Mouse (Mus musculus) liver, embryonic 13.5 days (tissue): ENCODE results near the gene Gpr150. TPM values are rescaled to one million over a fixed set of nuclear protein-coding genes. Genes with fewer than 3 reads are reported as not detected.

ENCODE experiments used
- ATAC-seq: fragments of 200-750 bp; cut with Nextera tagmentation; 2 replicates; pipeline ENCODE4 v1.8.0; 2017; ENCODE audit warnings: low read depth, mild to moderate bottlenecking, moderate number of reproducible peaks, moderate library complexity
- DNase-seq: peaks from one replicate; pipeline ENCODE4 v3.0.0; 2022
- H3K27ac ChIP-seq: fragments of 300-500 bp; sonication (generic); 2 replicates; pipeline ENCODE4 v1.5.1; 2015; ENCODE audit warnings: moderate library complexity, mild to moderate bottlenecking, inconsistent platforms
- H3K27me3 ChIP-seq: fragments of 300-500 bp; sonication (generic); 2 replicates; pipeline ENCODE4 v1.6.1; 2015; ENCODE audit warnings: mild to moderate bottlenecking, inconsistent platforms
- H3K36me3 ChIP-seq: fragments of 300-500 bp; sonication (generic); 2 replicates; pipeline ENCODE4 v1.6.1; 2015; ENCODE audit warnings: mild to moderate bottlenecking, inconsistent platforms
- H3K4me1 ChIP-seq: fragments of 300-500 bp; sonication (generic); replicated peaks from 2 replicates; pipeline ENCODE4 v1.6.1; 2015; ENCODE audit warnings: inconsistent platforms
- H3K4me2 ChIP-seq: fragments of 300-500 bp; sonication (generic); 2 replicates; pipeline ENCODE4 v1.6.1; 2015; ENCODE audit warnings: inconsistent platforms, mild to moderate bottlenecking, moderate library complexity
- H3K4me3 ChIP-seq: fragments of 300-500 bp; sonication (generic); replicated peaks from 2 replicates; pipeline ENCODE4 v1.5.1; 2015; ENCODE audit warnings: mild to moderate bottlenecking, inconsistent platforms
- H3K9ac ChIP-seq: fragments of 300-500 bp; sonication (generic); 2 replicates; pipeline ENCODE4 v1.6.1; 2015; ENCODE audit warnings: mild to moderate bottlenecking, inconsistent platforms
- H3K9me3 ChIP-seq: fragments of 300-500 bp; sonication (generic); replicated peaks from 2 replicates; pipeline ENCODE4 v1.6.1; 2016; ENCODE audit warnings: inconsistent platforms
- WGBS: fragments of 180-500 bp; shearing (Covaris S2); methylation state at CpG from one replicate; pipeline ENCODE4 v1.1.7; 2015; ENCODE audit not compliant: insufficient replicate concordance; 5-methylcytosine and 5-hydroxymethylcytosine counted together
- polyA plus RNA-seq: library from polyadenylated mRNA; unstranded; fragments of >200 nt; fragmentation: Nextera tagmentation; extraction: Ambion mirVana; gene quantifications from 2 replicates; pipeline ENCODE4 v1.2.1, GENCODE M21; 2015

Gene Gpr150
- polyA plus RNA-seq, 1 experiment from 2014 or later: 5.9 TPM

GRCm38 (mm10) chr13:76056261-76056724, 503 bp downstream of the Gpr150 start:
- under 1% methylated on average over 34 of the region's 34 CpGs for WGBS
- ATAC-seq: peak; percentile 83
- peaks cover 20% of the 10 kb centered on the region; the same call in 1 of the 2 replicates for H3K27me3 ChIP-seq
- peak overlapping the region; percentile 97 for H3K4me2 ChIP-seq
- H3K9me3 ChIP-seq: no peaks in the 10 kb centered on the region
- peaks cover 49% of the 10 kb centered on the region for H3K4me1 ChIP-seq
- DNase-seq: peak; percentile 81
- peak overlapping the region; percentile 78 for H3K9ac ChIP-seq
- peak overlapping the region; percentile 85 for H3K27ac ChIP-seq
- no peaks in the 10 kb centered on the region for H3K36me3 ChIP-seq
- peak overlapping the region; percentile 71 for H3K4me3 ChIP-seq

- DNase-seq: peak; percentile 87
- Histone ChIP-seq H3K4me3 (peak overlapping the region; percentile 71), H3K9ac (peak overlapping the region; percentile 78), H3K36me3 (no peaks in the 10 kb centered on the region), H3K4me2 (peak overlapping the region; percentile 97), H3K9me3 (no peaks in the 10 kb centered on the region), H3K4me1 (peaks cover 49% of the 10 kb centered on the region), H3K27ac (peak overlapping the region; percentile 85), H3K27me3 (peaks cover 20% of the 10 kb centered on the region; the same call in 1 of the 2 replicates)
- 2% methylated on average over 59 of the region's 59 CpGs for WGBS
- ATAC-seq: peak; percentile 95
Observed at GRCm38 (mm10) chr13:76055391-76056232, 1.2 kb downstream of the Gpr150 start.

GRCm38 (mm10) chr13:76044971-76045370, 11.8 kb downstream of the Gpr150 start:
- Histone ChIP-seq H3K9me3 (no peaks in the 10 kb centered on the region), H3K36me3 (no peaks in the 10 kb centered on the region), H3K27me3 (no peaks in the 10 kb centered on the region), H3K9ac (no peak overlapping the region), H3K4me1 (peaks cover 5% of the 10 kb centered on the region), H3K27ac (no peak overlapping the region), H3K4me2 (no peak overlapping the region), H3K4me3 (no peak overlapping the region)
- no peak for ATAC-seq
- no peak for DNase-seq

GRCm38 (mm10) chr13:76042455-76042854, 14.3 kb downstream of the Gpr150 start:
- Histone ChIP-seq H3K4me1 (no peaks in the 10 kb centered on the region), H3K9me3 (no peaks in the 10 kb centered on the region), H3K27me3 (no peaks in the 10 kb centered on the region), H3K36me3 (no peaks in the 10 kb centered on the region), H3K27ac (no peak overlapping the region), H3K4me3 (no peak overlapping the region), H3K9ac (no peak overlapping the region), H3K4me2 (no peak overlapping the region)
- ATAC-seq (no peak), DNase-seq (no peak)
- 47% methylated on average over 1 of the region's 1 CpGs for WGBS

- H3K27ac ChIP-seq: no peak overlapping the region
- ATAC-seq: no peak
- H3K36me3 ChIP-seq: no peaks in the 10 kb centered on the region
- 0 out of 2 replicates have a peak, but pooled peaks cover 9% of the 10 kb centered on the region for H3K27me3 ChIP-seq
- WGBS: 72% methylated on average over 3 of the region's 3 CpGs
- H3K4me1 ChIP-seq: peaks cover 5% of the 10 kb centered on the region
- no peak overlapping the region for H3K9ac ChIP-seq
- DNase-seq: no peak
- H3K4me3 ChIP-seq: no peak overlapping the region
- no peaks in the 10 kb centered on the region for H3K9me3 ChIP-seq
- no peak overlapping the region for H3K4me2 ChIP-seq
Observed at GRCm38 (mm10) chr13:76024588-76024987, 32.2 kb downstream of the Gpr150 start.

- H3K4me1 ChIP-seq: peaks cover 9% of the 10 kb centered on the region
- no peaks in the 10 kb centered on the region for H3K9me3 ChIP-seq
- no peak overlapping the region for H3K9ac ChIP-seq
- 83% methylated on average over 2 of the region's 2 CpGs for WGBS
- H3K4me2 ChIP-seq: no peak overlapping the region
- DNase-seq (no peak), ATAC-seq (no peak)
- 0 out of 2 replicates have a peak, but pooled peaks cover 9% of the 10 kb centered on the region for H3K27me3 ChIP-seq
- H3K27ac ChIP-seq: no peak overlapping the region
- H3K4me3 ChIP-seq: no peak overlapping the region
- H3K36me3 ChIP-seq: no peaks in the 10 kb centered on the region
Observed at GRCm38 (mm10) chr13:76021782-76022181, 35.0 kb downstream of the Gpr150 start.

GRCm38 (mm10) chr13:76018844-76019400, 37.9 kb downstream of the Gpr150 start:
- Histone ChIP-seq H3K9me3 (no peaks in the 10 kb centered on the region), H3K4me1 (peaks cover 11% of the 10 kb centered on the region), H3K27me3 (no peaks in the 10 kb centered on the region), H3K4me2 (peak overlapping the region; percentile 77), H3K36me3 (no peaks in the 10 kb centered on the region), H3K27ac (peak overlapping the region; percentile 66), H3K4me3 (peak overlapping the region; percentile 77), H3K9ac (peak overlapping the region; percentile 86)
- 32% methylated on average over 5 of the region's 5 CpGs for WGBS
- ATAC-seq: peak; percentile 18
- no peak for DNase-seq

GRCm38 (mm10) chr13:76017974-76018843, 38.6 kb downstream of the Gpr150 start, which contains the start of gene Rfesd:
Rfesd (minus strand) TSS chr13:76018719.
- Histone ChIP-seq H3K27ac (peak within 1 kb of the TSS; percentile 98), H3K27me3 (no peaks in the 10 kb centered on the region), H3K4me3 (peak within 1 kb of the TSS; percentile 77), H3K36me3 (no peaks in the 10 kb centered on the region), H3K9ac (peak within 1 kb of the TSS; percentile 86), H3K9me3 (no peaks in the 10 kb centered on the region), H3K4me1 (peaks cover 17% of the 10 kb centered on the region), H3K4me2 (peak within 1 kb of the TSS; percentile 77)
- WGBS: under 1% methylated on average over 50 of the region's 50 CpGs
- DNase-seq (peak; percentile 96), ATAC-seq (peak; percentile 86)

- Histone ChIP-seq H3K4me3 (peak overlapping the region; percentile 77), H3K27ac (peak overlapping the region; percentile 98), H3K4me1 (peaks cover 24% of the 10 kb centered on the region), H3K4me2 (peak overlapping the region; percentile 77), H3K9me3 (no peaks in the 10 kb centered on the region), H3K9ac (peak overlapping the region; percentile 86), H3K27me3 (no peaks in the 10 kb centered on the region), H3K36me3 (0 out of 2 replicates have a peak, but pooled peaks cover 3% of the 10 kb centered on the region)
- peak; percentile 79 for ATAC-seq
- DNase-seq: no peak
- WGBS: 11% methylated on average over 4 of the region's 4 CpGs
Observed at GRCm38 (mm10) chr13:76017465-76017864, 39.3 kb downstream of the Gpr150 start.

GRCm38 (mm10) chr13:76014511-76014910, 42.3 kb downstream of the Gpr150 start:
- Histone ChIP-seq H3K9ac (no peak overlapping the region; the same call in 1 of the 2 replicates), H3K27ac (no peak overlapping the region), H3K36me3 (0 out of 2 replicates have a peak, but pooled peaks cover 6% of the 10 kb centered on the region), H3K4me1 (peaks cover 41% of the 10 kb centered on the region), H3K9me3 (no peaks in the 10 kb centered on the region), H3K4me2 (peak overlapping the region; percentile 39), H3K4me3 (peak overlapping the region; percentile 38), H3K27me3 (no peaks in the 10 kb centered on the region)
- no peak for DNase-seq
- no peak for ATAC-seq
- WGBS: 8% methylated on average over 2 of the region's 2 CpGs
